Mouse (Mus musculus): Measurements from ENCODE around the gene Homer2. TPM values are rescaled to one million over a fixed set of nuclear protein-coding genes. Genes with fewer than 3 reads are reported as not detected.

The Homer2 gene
- polyA plus RNA-seq, 1 experiment: 29.3 TPM

- DNase-seq (ENCODE audit: low spot score): no peak
Measured at GRCm38 (mm10) chr7:81651284-81651683, 56.0 kb downstream of the Homer2 start.

DNA sequence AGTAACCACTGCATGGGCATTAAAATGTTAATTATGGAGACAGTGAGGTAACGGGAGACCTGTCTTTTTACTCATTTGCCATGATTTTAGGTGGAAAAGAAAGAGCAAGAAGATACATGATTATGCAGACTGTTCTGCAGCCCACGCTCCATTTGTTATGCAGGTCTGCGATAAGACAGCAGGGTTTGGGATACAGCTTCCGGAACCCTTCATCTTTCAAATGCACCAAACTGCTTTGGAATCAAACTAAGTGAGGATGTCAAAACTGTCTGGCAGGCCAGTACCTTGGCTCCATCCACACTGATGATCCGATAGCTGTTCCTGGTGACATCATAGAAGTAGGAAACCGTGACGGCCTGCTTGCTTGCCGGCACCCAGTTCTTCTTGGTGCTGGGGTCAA, 58.1 kb downstream of the Homer2 start:
- no peak for DNase-seq (ENCODE audit: low spot score)

GRCm38 (mm10) chr7:81647959-81648358, 59.4 kb downstream of the Homer2 start:
- no peak for DNase-seq (ENCODE audit: low spot score)

DNA sequence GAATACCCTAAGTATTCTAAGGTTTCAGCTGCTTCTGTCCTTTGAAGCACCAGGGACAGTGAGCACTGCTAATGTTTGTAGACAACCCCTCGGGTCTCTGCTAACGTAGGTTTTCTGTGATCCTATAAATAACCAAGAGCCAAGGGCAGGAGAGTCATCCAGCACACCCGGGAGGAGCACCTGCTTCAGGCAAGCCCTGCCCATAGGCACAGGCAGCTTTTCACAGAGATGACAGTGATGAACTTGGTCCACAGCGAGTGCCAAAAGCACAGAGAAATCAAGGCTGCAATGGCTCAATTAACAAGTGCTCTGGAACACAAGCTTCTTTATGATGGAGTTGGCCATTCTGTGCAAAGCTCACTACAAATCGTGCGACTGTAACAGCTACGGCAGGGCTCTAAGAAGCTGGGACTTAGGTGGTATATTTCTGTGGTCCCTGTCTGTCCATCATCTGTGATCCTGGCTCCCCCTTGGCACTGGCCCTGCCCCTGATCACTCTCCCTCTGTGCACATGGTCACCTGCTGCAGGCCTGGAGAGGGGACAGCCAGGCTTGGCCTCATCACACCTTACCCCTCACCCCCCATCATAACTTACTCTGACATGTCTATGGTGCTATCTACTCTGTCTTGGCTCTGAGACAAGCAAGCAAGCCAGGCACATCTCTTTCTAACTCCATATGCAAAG, 62.6 kb downstream of the Homer2 start:
- no peak for DNase-seq (ENCODE audit: low spot score)

DNA sequence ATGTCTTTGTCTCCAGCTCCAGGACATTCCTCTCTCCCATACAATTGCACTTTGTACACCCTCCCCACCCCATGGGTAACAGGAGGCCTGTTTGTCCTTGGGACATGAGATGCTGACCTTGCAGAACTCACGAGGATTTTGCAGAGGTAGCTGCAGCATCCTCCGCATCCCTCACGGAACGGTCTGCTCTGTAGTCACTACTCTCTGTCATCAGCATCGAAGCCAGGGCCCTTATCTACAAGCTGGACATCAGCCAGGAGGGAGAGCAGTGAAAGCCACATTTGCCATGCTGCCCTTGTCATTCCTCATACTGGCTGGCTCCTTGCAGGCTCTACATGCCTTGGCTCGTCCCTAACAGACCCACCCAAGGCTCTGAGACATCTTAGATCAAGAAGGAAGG, 66.2 kb downstream of the Homer2 start:
- DNase-seq (ENCODE audit: low spot score): no peak

- no peak for DNase-seq (ENCODE audit: low spot score)
Measured at GRCm38 (mm10) chr7:81632586-81632985, 74.7 kb downstream of the Homer2 start.

DNA sequence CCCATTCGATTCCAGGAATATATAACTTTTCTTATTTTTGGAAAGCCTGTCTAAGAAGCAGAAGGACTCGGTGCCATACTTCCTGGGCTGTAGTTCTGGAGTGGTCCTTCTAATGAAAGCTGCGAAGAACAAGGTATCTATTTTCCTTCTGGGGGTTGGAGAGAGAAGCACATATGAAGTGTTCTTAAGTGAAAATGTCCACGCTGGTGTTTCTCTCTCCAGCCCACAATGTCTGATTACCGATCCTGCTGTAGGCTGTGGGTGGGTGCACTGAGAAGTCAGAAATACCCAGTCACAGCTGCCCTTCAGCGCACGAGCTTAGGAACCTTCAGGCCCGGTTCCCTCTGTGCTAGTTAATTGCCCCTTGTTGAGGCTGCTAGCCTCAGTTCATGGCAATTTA, 76.1 kb downstream of the Homer2 start:
- DNase-seq (ENCODE audit: low spot score): no peak

DNA sequence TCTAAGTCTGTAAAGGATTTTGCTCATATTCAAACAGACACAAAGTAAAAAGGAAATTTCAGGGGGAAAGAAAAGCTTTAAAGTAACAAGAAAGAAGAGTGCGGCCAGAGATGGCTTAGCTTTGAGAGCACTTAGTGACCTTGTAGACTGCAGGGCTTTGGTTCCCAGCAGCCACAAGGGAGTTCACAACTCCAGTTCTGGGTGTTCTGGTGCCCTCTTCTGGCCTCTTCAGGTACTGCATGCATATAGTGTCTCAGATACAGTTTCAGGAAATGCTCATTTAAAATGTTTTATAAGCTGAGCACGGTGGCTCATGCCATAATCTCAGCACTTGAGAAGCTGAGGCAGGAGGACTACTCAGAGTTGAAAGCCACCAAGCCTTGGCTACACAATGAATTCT, 80.9 kb downstream of the Homer2 start:
- no peak for DNase-seq (ENCODE audit: low spot score)

DNA sequence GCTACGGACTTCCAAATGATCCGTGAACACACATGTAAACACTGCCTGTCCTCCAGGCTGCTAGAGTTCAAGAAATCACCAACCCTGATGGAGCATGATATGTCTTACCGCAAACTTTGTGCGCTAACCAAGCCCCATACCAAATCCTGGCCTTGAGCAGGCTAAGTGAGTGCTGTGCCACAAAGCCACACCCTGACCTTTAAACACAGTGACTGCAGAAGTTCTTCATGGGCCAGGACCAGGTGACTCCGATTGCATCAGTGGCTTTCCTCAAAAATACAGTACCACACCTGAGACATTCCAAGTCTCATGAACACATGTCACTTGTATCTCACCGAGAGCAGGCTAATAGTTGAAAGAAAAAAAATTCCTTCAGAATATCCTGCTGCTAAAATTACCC, 83.6 kb downstream of the Homer2 start:
- DNase-seq (ENCODE audit: low spot score): no peak

DNA sequence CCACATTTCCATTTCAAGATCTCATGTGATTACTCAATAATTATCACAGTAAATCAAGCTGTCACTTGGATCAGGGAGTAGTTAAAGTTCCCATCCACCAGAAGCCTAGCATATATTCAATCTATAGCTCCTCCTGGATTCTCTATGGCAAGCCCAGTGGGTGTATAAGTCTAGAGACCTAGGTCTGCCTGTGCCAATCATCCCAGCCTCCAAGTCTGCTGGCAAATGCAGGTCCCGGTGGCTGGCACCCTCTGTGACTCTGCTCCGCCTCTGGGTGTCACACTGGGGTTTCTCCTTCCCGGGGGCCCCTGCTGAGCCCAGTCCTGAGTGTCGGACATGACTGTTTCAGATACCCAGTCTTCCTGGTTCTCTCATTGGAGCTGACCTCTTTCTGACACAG, 84.5 kb downstream of the Homer2 start:
- no peak for DNase-seq (ENCODE audit: low spot score)

- no peak for DNase-seq (ENCODE audit: low spot score)
Measured at GRCm38 (mm10) chr7:81615031-81615430, 92.3 kb downstream of the Homer2 start.

DNA sequence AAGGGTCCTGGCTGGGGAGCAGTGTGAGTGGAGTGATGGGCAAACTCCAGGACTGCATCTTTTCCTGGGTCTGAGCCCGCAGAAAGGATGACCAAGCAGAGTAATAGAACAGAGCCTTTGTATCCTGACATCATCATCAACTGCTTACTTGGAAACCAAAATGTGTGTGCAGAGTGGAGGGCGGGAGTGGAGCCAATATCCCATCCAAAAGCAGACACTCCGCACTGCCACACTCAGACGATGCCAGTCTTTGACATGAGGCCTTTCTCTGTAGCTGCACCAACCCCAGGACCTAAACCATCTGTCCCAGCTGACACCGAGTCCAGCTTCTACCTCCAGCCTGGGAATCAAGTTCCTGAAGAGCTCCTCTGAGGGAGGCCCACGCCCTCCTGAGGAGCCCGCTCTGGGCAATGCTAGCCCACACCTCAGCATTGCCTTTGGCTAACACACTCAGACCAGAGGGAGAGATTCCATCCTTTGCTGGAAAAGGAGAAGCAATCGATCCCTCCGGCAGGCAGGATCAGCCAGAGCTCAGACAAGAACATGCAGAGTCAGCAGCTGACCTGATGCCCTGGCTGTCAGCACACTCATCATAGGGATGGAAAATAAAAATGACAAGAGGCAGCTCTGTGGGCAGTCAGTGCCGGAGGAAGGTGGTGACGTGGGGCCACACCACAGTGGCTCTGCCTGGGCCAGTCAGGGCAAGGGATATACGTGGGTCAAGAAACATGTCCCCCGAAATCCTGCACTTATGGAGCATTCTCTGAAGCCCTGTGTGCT, 94.3 kb downstream of the Homer2 start:
- no peak for DNase-seq (ENCODE audit: low spot score)

DNA sequence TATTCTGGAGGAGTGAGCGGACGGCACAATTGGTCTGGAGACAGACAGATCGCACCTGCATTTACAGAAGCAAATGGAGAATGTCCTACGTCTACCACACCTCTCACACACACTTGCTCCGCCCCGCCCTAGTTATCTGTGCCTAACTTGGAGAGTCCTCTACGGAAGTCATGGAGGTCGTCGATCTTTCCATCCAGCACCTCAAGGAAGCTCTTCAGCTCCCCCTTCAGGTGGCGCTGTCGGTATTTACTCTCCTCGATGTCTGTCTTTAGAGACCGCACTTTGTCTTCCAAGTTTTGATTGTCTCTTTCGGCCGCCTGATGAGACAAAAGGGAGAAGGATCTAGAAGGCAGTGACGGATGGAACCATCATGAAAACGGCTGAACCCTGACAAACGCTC, 97.2 kb downstream of the Homer2 start:
- no peak for DNase-seq (ENCODE audit: low spot score)

GRCm38 (mm10) chr7:81606452-81606851, 100.9 kb downstream of the Homer2 start:
- no peak for DNase-seq (ENCODE audit: low spot score)

DNA sequence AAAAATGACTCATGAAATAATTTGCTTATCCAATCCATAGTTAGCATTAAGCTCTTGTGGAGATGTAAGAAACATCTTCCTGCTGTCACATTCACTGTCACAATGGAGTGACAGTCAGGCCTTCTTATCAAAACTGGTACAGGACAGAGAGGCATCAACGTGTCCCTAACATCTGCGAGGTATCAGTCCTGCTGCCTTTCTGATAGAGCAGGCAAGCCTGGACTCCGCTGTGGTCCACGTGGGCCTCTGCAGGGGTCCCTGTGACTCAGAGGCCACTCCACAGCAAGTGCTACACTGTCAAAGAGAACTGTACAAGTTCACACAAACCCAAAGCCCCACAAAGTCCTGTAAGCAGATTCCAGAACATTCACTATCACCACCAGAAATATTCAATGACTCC, 101.8 kb downstream of the Homer2 start:
- no peak for DNase-seq (ENCODE audit: low spot score)

DNA sequence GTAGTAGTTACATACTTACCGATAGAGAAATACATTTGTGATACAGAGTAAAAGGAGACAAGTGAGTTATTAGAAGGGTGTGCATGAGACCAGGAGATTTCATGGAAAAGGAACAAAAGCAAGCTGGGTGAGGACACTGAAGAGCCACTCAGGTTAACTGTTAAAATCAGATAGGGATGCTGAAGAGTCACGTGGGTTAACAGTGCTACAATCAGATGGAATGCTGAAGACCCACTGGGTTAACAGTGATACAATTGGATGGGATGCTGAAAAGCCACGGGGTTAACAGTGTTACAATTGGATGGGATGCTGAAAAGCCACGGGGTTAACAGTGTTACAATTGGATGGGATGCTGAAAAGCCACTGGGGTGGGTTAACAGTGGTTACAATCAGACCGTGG, 102.3 kb downstream of the Homer2 start:
- DNase-seq (ENCODE audit: low spot score): no peak

DNA sequence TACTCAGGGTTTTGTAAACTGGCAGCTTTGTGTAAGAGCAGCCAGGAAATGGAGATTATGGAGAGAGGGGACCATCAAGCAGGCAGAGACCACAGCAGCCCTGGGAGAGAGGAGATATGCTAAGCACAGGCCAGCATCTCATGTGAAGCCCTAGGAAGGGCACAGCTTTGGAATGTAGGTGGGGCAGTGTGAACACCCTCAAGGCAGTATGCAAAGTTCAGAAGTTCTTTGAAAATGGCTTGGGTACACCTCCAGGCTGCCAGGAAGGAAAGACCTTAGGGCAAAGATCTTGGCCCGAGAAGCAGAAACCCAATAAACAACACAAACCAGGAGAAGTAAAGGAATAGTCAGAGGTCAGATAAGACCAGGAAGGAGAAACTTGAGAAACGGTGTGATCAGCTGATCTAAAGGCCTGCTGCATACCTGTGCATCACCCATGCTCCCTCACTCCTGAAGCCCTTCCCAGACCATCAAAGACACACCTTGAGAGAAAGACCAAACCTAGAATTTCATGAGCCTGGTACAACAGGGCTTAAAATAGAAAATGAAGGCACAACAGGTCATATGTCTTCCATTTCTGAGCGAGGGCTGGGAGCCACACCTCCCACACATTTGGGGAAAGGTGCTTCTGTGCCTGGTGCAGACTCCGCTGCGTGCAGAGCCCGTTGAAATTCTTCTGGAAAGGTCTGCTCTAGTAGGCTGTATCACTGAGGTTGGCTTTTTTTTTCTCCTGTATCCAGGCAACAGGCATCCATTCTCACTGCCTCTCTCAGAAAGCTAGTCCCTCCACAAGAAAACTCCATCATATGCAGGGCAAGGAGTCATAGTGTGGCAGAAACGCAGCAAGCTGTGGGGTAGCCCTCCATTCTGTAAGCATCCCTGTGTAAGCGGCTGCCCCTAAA, 107.7 kb downstream of the Homer2 start:
- no peak for DNase-seq (ENCODE audit: low spot score)

GRCm38 (mm10) chr7:81597660-81598059, 109.7 kb downstream of the Homer2 start:
- DNase-seq (ENCODE audit: low spot score): no peak

DNA sequence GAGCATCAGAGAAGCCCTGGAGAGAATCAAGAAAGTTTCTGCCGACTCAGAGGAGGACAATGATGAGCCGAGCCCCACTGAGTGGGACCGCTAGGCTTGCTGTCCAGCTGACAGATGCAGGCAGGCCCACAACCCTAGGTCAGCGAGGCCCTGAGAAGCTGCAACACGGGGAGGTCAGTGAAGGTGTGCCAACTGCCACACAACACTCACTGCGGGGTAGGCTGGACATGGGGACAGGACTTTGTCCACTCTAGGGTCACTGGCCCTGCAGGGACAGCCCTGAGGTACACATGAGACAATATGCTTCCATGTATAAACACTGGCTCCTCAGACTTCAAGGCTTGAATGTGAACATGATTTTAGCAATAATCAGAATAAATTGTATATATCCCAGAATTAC, 111.2 kb downstream of the Homer2 start:
- no peak for DNase-seq (ENCODE audit: low spot score)

DNA sequence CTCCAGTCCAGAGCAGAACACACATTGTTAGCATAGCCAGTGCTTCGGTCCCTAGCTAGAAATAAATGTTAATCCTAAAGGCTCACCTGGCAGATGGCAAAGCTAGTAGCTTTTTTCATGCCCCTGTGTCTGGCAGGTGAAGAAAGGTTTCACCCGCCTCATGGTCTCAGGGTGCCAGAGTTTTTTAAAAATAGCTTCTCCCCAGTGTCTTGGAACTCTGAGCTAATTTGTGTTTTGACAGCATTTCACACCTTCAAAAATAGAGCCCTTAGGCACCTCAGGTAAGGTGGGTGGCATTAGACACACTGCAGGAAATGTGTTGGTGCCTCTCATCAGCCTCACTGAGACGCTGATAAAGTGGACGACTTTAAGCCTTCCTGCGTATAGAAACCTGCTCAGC, 112.3 kb downstream of the Homer2 start:
- DNase-seq (ENCODE audit: low spot score): no peak

- no peak for DNase-seq (ENCODE audit: low spot score)
Measured at GRCm38 (mm10) chr7:81593387-81593786, 113.9 kb downstream of the Homer2 start.

DNA sequence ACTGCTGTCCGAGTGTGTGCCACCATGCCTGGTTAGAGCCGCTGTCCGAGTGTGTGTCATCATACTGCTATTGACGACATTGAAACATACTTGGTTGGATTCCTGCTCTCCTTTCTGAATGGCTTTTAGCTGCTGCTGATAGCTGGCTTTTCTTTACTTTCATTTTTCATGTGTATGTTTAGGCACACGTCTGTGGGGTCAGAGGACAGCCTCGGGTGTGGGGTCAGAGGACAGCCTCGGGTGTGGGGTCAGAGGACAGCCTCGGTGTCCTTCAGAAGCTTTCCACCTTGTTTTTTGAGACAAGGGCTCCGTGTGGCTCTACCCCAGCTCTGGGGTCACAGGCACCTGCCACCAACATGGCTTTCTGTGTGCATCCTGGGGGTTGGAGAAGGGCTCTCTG, 114.6 kb downstream of the Homer2 start:
- DNase-seq (ENCODE audit: low spot score): no peak

DNA sequence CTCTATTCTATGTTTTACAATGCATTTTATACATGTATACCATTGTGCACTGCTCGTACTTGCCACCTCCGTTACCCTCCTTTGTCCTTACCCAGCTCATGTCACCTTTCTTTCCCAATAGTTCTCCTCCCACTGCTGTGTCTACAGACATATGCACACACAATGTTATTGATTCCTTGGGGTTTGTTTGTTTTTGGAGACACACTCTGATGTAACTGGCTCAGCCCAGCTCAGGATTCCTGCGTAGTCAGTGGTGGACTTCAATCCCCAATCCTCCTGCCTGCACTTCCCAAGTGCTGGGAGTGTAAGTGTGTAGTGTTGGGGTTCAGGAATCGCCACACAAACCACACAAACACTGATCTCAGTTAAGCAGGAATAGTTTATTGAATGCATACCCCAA, 120.1 kb downstream of the Homer2 start:
- DNase-seq (ENCODE audit: low spot score): no peak

Measured in urinary bladder, adult 2 months (tissue).